Mouse (Mus musculus) embryonic facial prominence, embryonic 11.5 days (tissue): ENCODE measurements around the gene Hsph1. TPM values are rescaled to one million over a fixed set of nuclear protein-coding genes. Genes with fewer than 3 reads are reported as not detected.

Experiments
- ATAC-seq: fragments of 200-750 bp; cut with Nextera tagmentation; replicated peaks from 2 replicates; pipeline ENCODE4 v1.8.0; 2017; ENCODE audit warnings: low read depth; ENCODE audit not compliant: insufficient number of reproducible peaks, low FRiP score, low TSS enrichment
- DNase-seq: peaks from one replicate; pipeline ENCODE4 v3.0.0-alpha.2; 2015; ENCODE audit warnings: low spot score
- H3K27ac ChIP-seq: fragments of 300-500 bp; sonication (generic); replicated peaks from 2 replicates; pipeline ENCODE4 v1.5.1; 2014; ENCODE audit warnings: mild to moderate bottlenecking, low read depth, low read length, control low read depth
- H3K27me3 ChIP-seq: fragments of 300-500 bp; sonication (generic); 2 replicates; pipeline ENCODE4 v1.6.1; 2014; ENCODE audit warnings: mild to moderate bottlenecking, low read length, moderate library complexity, mixed read lengths; ENCODE audit not compliant: control insufficient read depth, insufficient read depth
- H3K36me3 ChIP-seq: fragments of 300-500 bp; sonication (generic); replicated peaks from 2 replicates; pipeline ENCODE4 v1.6.1; 2014; ENCODE audit warnings: low read depth, mild to moderate bottlenecking, low read length, moderate library complexity, mixed read lengths; ENCODE audit not compliant: control insufficient read depth, insufficient read depth
- H3K4me1 ChIP-seq: fragments of 300-500 bp; sonication (generic); 2 replicates; pipeline ENCODE4 v1.6.1; 2014; ENCODE audit warnings: low read length, mixed read lengths; ENCODE audit not compliant: control insufficient read depth, insufficient read depth
- H3K4me2 ChIP-seq: fragments of 300-500 bp; sonication (generic); 2 replicates; pipeline ENCODE4 v1.6.1; 2014; ENCODE audit warnings: low read depth, mild to moderate bottlenecking, control low read depth, low read length, moderate library complexity
- H3K4me3 ChIP-seq: fragments of 300-500 bp; sonication (generic); 2 replicates; pipeline ENCODE4 v1.5.1; 2014; ENCODE audit warnings: low read depth, low read length, control low read depth
- H3K9ac ChIP-seq: fragments of 300-500 bp; sonication (generic); replicated peaks from 2 replicates; pipeline ENCODE4 v1.6.1; 2014; ENCODE audit warnings: mild to moderate bottlenecking, control low read depth, low read length
- H3K9me3 ChIP-seq: fragments of 300-500 bp; sonication (generic); replicated peaks from 2 replicates; pipeline ENCODE4 v1.6.1; 2016; ENCODE audit warnings: mild to moderate bottlenecking, low read length, inconsistent platforms, mixed read lengths; ENCODE audit not compliant: control insufficient read depth
- WGBS: fragments of 180-500 bp; shearing (Covaris S2); extraction: QIAGEN DNeasy Blood & Tissue Kit; methylation state at CpG from one replicate; pipeline ENCODE4 v1.1.7; 2014; 5-methylcytosine and 5-hydroxymethylcytosine counted together
- polyA plus RNA-seq: library from polyadenylated mRNA; unstranded; fragments of >200 nt; fragmentation: Nextera tagmentation; extraction: Ambion mirVana; gene quantifications from 2 replicates; pipeline ENCODE4 v1.2.1, GENCODE M21; 2014

Gene Hsph1
- polyA plus RNA-seq, 1 experiment from 2014 or later = 131 TPM

DNA sequence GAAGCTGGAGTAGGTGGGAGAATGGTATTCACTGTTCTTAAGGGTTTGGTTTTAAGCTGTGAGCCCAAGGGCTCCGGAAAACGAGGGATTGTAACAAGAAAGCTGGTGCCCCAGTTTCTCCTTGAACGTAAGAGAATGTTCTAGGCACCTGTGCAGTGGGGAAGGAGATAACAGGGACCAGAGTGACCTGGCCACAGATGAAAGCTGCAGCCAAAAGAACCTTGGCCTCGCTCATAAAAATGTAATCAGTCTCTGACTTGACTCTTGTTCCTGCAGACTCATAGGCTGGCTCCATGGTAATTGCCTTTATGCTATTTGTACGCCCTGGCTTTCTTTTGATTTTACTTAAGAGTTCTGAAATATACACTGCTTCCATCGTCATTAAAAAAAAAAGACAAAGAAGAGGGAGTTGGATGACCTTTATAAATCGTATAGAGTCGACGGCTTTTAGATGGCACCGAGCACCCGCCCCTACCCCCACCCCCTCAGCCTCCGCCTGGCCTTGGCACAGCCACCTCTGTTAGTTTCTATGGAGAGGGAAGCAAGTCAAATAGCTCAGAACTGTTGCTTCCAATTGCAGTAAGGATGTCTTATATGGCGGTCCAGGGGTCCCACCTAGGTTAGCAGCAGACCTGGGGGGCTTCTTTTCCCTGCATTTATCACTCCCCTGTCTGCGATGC is 13.5 kb upstream of the Hsph1 start:
- H3K36me3 ChIP-seq = no peaks in the 10 kb centered on the region
- H3K4me3 ChIP-seq = no peak overlapping the region
- no peaks in the 10 kb centered on the region for H3K27me3 ChIP-seq
- no peak for DNase-seq
- no peak for ATAC-seq
- no peak overlapping the region for H3K9ac ChIP-seq
- H3K4me2 ChIP-seq = no peak overlapping the region
- 81% methylated on average over 14 of the region's 14 CpGs for WGBS
- no peaks in the 10 kb centered on the region for H3K4me1 ChIP-seq
- H3K9me3 ChIP-seq = no peaks in the 10 kb centered on the region
- no peak overlapping the region for H3K27ac ChIP-seq

DNA sequence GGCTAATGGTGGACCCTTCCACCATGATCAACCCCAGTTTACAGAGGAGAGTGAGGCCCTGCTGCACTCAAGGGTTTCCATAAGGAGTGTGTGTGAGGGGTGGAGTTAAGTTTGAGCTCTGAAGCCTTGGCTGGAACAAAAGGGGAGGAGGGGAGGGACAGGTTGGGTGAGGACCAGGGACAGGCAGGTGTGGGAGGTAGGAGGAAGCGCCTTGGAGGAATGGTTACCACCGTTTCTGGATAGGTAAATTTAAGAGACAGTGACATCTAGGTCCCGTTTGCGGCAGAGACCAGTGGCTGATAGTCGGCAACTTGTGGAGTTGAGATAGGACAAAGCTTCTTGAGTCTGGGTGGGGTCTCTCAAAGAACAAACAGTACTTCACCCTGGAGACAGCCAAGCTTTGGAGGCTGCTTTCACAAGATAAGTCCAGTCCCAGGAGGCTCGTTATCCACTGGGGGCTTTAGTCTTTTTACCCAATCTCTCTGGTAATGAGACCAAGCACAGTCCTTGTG is 12.8 kb upstream of the Hsph1 start:
- Histone ChIP-seq H3K4me2 (no peak overlapping the region), H3K27me3 (no peaks in the 10 kb centered on the region), H3K9ac (no peak overlapping the region), H3K4me3 (no peak overlapping the region), H3K4me1 (no peaks in the 10 kb centered on the region), H3K9me3 (no peaks in the 10 kb centered on the region), H3K27ac (no peak overlapping the region), H3K36me3 (no peaks in the 10 kb centered on the region)
- WGBS = 78% methylated on average over 6 of the region's 6 CpGs
- ATAC-seq (no peak), DNase-seq (no peak)

DNA sequence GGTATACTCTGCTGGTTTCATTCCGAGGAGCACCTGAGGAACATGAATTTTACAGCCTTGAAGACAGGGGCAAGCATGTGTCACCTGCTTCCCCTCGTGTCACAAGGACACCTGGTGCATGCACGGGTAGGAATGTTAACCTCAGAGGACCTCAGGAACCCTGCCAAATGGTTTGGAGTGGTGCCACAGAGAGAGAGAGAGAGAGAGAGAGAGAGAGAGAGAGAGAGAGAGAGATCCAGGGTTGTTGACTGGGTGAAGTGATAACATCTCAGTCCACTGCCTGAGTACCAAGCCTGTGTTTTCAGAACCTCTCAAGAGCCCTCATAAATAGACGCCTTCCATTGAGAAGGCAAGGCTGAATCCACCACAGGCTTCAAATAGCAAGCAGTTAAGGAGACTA is 12.0 kb upstream of the Hsph1 start:
- WGBS = 70% methylated on average over 4 of the region's 4 CpGs
- no peak for ATAC-seq
- Histone ChIP-seq H3K27ac (no peak overlapping the region), H3K9me3 (no peaks in the 10 kb centered on the region), H3K36me3 (no peaks in the 10 kb centered on the region), H3K4me1 (no peaks in the 10 kb centered on the region), H3K9ac (no peak overlapping the region), H3K4me2 (no peak overlapping the region), H3K27me3 (no peaks in the 10 kb centered on the region), H3K4me3 (no peak overlapping the region)
- no peak for DNase-seq

DNA sequence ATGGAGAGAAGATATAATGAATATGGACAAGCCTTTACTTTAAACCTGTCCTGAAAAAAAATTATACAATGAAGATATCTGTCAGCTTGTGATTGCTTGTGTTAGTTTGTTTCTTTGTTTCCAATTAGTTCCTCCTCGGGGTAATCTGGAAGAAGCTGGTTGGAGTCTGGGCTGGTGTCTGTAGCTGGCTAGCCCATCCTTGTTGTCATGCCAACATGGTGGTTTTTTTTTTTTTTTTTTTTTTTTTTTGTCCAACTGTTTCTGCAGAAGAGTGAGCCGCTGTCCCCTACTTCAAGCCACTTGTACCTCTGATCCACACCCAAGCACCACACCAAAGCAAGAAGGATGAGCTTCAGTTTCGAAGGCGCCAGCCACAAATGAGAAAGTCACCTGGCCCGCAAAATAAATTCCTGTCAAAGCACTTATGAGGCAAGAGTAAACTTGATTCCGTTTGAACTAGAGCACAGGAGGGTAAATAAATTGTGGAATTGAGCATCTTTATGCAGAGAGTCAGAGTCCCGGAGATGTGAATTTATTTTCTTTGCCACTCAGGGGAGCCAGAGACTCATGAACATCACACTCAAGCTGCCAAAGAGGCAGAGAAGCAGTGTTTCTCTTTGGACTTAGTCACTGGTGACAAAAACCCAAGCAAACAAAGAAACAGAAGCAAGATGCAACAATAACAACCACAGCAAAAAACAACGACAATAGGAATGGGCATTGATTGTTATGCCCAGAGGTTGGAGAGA is 11.4 kb upstream of the Hsph1 start:
- Histone ChIP-seq H3K27ac (no peak overlapping the region), H3K4me2 (no peak overlapping the region), H3K4me1 (no peaks in the 10 kb centered on the region), H3K9me3 (no peaks in the 10 kb centered on the region), H3K27me3 (no peaks in the 10 kb centered on the region), H3K9ac (no peak overlapping the region), H3K36me3 (no peaks in the 10 kb centered on the region), H3K4me3 (no peak overlapping the region)
- no peak for ATAC-seq
- DNase-seq = no peak
- WGBS = 72% methylated on average over 8 of the region's 8 CpGs

DNA sequence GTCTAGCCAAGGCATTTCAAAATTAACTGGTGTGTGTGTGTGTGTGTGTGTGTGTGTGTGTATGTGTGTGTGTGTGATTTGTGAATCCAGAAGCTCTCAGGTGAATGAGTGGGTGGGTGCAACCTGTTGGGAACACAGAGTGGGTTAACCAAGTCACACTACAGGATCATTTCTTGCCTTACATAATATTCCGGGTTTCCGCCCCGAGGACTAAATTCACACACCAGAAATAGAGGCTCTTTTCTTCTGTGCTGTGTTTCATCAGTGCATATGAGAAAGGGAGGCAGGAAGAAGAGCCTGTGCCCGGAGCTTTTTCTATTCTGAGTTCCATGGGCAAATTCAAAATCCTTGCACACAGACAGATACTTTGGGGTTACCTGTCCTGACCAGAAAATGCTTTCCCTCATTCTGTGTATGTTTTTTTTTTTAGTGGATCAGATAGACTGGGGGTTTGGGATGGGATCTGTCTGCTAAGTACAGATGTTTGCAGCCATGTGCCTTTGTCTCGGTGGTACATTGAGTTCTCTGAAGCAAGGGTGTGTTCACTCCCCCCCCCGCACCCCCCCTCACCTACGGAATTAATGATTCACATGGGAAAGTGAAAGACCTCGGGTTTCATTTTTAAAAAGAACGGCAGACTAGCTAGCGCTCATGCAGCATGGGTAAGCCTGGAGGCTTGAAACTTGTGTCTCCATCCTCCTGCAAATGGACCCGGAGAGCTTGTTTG is 6.8 kb upstream of the Hsph1 start:
- no peaks in the 10 kb centered on the region for H3K36me3 ChIP-seq
- 82% methylated on average over 11 of the region's 11 CpGs for WGBS
- ATAC-seq (no peak), DNase-seq (no peak)
- no peak overlapping the region for H3K4me2 ChIP-seq
- H3K4me3 ChIP-seq = no peak overlapping the region
- no peaks in the 10 kb centered on the region for H3K4me1 ChIP-seq
- no peak overlapping the region for H3K9ac ChIP-seq
- no peak overlapping the region for H3K27ac ChIP-seq
- H3K27me3 ChIP-seq = no peaks in the 10 kb centered on the region
- no peaks in the 10 kb centered on the region for H3K9me3 ChIP-seq

DNA sequence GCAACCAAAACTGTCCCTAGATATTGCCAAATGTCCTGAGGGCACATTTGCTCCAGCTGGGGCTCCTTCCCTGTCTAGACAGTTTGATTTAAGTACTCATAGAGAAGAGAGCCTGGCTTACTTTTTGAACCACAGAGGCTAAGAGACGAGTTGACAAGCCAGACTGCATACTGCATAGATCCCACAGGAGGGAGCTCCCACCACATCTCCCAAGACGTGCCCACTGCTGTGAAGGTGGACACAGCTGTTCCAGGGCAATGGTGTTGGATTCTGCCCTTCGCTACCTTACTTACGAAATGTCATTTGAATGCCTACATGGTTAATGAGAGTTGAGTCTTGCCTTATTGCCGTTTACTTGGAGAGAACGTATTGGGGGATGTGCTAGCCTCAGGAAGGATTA is 6.2 kb upstream of the Hsph1 start:
- no peaks in the 10 kb centered on the region for H3K4me1 ChIP-seq
- H3K4me3 ChIP-seq = no peak overlapping the region
- H3K4me2 ChIP-seq = no peak overlapping the region
- H3K9ac ChIP-seq = no peak overlapping the region
- WGBS = 57% methylated on average over 6 of the region's 6 CpGs
- H3K27me3 ChIP-seq = no peaks in the 10 kb centered on the region
- H3K36me3 ChIP-seq = no peaks in the 10 kb centered on the region
- H3K27ac ChIP-seq = no peak overlapping the region
- H3K9me3 ChIP-seq = no peaks in the 10 kb centered on the region
- DNase-seq = peak; percentile 42
- ATAC-seq = no peak

DNA sequence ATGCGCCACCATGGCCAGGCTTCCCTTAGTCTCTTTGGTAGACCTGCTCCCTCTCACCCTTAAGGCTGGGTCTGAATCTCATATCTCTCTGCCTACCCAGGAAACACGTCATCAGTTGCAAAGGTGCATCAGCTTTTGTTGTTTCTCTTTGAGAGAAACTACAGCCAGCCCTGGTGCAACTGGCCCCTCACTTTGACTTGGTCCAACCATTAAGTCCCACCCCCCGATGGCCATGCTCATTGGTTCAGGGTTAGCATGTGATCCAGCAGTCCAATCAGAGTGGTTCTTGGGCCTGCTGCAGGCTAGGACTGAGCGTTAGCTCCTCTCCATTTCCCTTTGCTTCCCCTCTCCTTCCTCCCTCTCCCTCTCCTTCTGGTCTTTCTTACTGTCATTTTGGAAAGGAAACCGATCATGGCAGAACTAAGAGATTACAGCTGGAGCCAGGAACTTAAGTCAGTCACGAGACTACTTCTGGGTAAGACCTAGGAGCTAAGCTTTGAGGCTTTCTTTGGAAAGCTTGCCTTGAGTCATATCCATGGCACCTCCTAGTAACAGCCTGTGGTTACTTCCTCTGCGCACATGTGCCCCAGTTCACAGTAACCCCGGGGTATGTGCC is 5.2 kb upstream of the Hsph1 start:
- ATAC-seq = no peak
- Histone ChIP-seq H3K9me3 (no peaks in the 10 kb centered on the region), H3K4me3 (no peak overlapping the region), H3K27ac (no peak overlapping the region), H3K4me1 (no peaks in the 10 kb centered on the region), H3K27me3 (no peaks in the 10 kb centered on the region), H3K9ac (no peak overlapping the region), H3K36me3 (no peaks in the 10 kb centered on the region), H3K4me2 (no peak overlapping the region)
- no peak for DNase-seq
- WGBS = 87% methylated on average over 8 of the region's 8 CpGs
